Mouse (Mus musculus): ENCODE data around the gene Mrgpra2a.
"Not testable (repeated sequence)": the region's sequence is repeated elsewhere in the genome, so short reads cannot be mapped to it uniquely, and the experiment has no call there.

GRCm38 (mm10) chr7:47436463-47436862 lies 15.5 kb downstream of the Mrgpra2a start:
- not testable (repeated sequence) for TF ChIP-seq CTCF (IDR thresholded peaks at IDR 0.05; ENCODE audit: borderline replicate concordance, insufficient read depth, low read depth, low read length); POLR2A (IDR thresholded peaks at IDR 0.05; ENCODE audit: borderline replicate concordance, insufficient read depth, low read length)
